Comparison of ENCODE assay signal across 23 mouse cellular contexts in the genomic region with DNA sequence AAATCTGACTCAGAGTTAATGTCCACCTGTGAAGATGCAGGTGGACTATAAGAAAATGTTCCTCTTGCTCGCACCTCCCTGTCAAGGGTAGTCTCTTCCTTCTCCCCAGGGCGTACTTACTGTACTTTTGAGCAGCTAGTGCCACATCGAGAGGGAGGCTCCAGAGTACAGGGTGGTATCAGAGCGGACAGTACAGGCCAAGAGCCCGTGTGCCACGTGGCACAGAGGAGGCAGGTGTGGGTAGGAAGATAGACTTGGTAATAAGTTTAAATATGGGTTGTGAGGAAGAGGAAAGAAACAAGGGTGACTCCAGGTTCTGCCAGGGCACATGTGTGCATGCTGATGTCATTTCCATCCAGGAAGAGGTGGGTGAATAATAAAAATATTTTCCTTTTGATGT. TPM values are rescaled to one million over a fixed set of nuclear protein-coding genes. Genes with fewer than 3 reads are reported as not detected.
"Had no signal": no experiment of that assay in that cellular context is flagged by ENCODE, and none has a peak within 500 bp of the region (broad histone marks: within the 10 kb centered on the region; RNA-seq: fewer than 3 reads in every experiment).

No protein-coding gene starts in this region.

- H3K4me1 ChIP-seq: midbrain, embryonic 10.5 days; midbrain, embryonic 13.5 days; midbrain, embryonic 15.5 days; neural tube, embryonic 13.5 days; neural tube, embryonic 15.5 days; stomach, embryonic 15.5 days had no signal

- H3K27ac ChIP-seq: midbrain, embryonic 10.5 days; midbrain, embryonic 13.5 days; midbrain, embryonic 15.5 days; neural tube, embryonic 13.5 days; neural tube, embryonic 15.5 days; stomach, embryonic 15.5 days; stomach, postnatal 0 days had no signal

- H3K4me3 ChIP-seq: midbrain, embryonic 10.5 days; midbrain, embryonic 13.5 days; midbrain, embryonic 15.5 days; myocyte; neural tube, embryonic 13.5 days; neural tube, embryonic 15.5 days; stomach, embryonic 15.5 days had no signal

- DNase-seq: lung, adult 18-20 months; lung, embryonic 14.5 days; lung, postnatal 10 days; lung, postnatal 4 days; retina, postnatal 1 day; right cerebral cortex, adult 18-20 months; right cerebral cortex, postnatal 25 days; thymus, adult 2 months; thymus, postnatal 25 days; thymus, postnatal 4 days had no signal

RNA-seq across cellular contexts. Expression of a gene that starts 51.8 kb away (rescaled TPM):
- total RNA-seq: megakaryocyte, adult 5-6 weeks; megakaryocyte-erythroid progenitor cell, adult 5-6 weeks had no signal
- polyA plus RNA-seq: liver, embryonic 16.5 days; spleen, adult 2 months; urinary bladder, adult 2 months had no signal
